Mouse (Mus musculus): Measurements from ENCODE around the gene Edf1. TPM values are rescaled to one million over a fixed set of nuclear protein-coding genes. Genes with fewer than 3 reads are reported as not detected.
A peak's percentile ranks its signal among the peaks of the same experiment; 100 is the strongest.

Gene Edf1
- polyA plus RNA-seq, 1 experiment from 2014 or later = 330 TPM

DNA sequence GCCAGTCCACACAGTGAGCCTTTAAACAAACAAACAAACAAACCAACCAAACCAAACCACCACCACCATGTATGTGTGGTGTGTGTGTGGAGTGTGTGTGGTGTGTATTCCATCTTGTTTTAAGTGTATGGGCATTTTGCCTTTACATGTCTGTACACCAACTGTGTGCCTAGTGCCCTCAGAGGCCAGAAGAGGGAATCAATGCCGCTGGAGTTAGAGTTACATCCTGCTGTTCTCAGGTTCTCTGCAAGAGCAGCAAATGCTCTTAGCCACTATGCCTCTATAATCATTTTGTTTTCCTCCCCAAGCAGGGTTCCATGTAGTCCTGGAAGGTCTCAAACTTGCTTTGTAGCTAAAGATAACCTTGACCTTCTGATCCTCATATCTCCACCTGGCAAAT, 1.4 kb upstream of the Edf1 start:
- H3K4me3 ChIP-seq (ENCODE audit: low read depth, low read length) = no peak overlapping the region
- H3K36me3 ChIP-seq (ENCODE audit: control insufficient read depth, insufficient read depth, low read length) = peaks cover 8% of the 10 kb centered on the region; the same call in 1 of the 2 replicates
- H3K27me3 ChIP-seq (ENCODE audit: control insufficient read depth, insufficient read depth, low read length) = no peaks in the 10 kb centered on the region
- H3K27ac ChIP-seq (replicated peaks; ENCODE audit: low read depth, low read length) = no peak overlapping the region; the same call in 1 of the 2 replicates
- H3K9me3 ChIP-seq (ENCODE audit: control insufficient read depth, low read length) = no peaks in the 10 kb centered on the region
- 68% methylated on average over 1 of the region's 1 CpGs for WGBS
- no peak overlapping the region for H3K4me2 ChIP-seq (ENCODE audit: low read depth, severe bottlenecking)
- no peak for ATAC-seq (ENCODE audit: insufficient number of reproducible peaks, low FRiP score, low TSS enrichment, low read depth)
- H3K9ac ChIP-seq (ENCODE audit: low read length) = no peak overlapping the region
- no peak for DNase-seq (ENCODE audit: low spot score)
- peaks cover 10% of the 10 kb centered on the region for H3K4me1 ChIP-seq (ENCODE audit: control insufficient read depth, insufficient read depth, low read length)

DNA sequence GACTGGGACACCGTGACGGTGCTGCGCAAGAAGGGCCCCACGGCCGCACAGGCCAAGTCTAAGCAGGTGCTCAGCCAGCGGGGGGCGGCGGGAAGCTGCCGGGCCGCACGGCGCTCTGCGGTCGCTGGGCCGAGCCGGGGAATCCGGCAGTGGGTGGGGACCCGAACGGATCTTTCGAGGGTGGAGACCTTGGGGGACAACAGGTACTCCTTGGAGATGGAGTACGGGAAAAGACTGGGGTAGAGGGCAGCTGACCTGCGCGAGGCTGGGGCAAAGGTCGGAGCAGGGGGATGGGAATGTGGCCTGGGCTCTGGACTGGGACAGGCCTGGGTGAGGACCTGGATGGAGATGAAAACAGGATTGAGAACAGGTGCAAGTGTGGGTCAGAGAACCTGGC, 315 bp downstream of the Edf1 start:
- WGBS = under 1% methylated on average over 24 of the region's 24 CpGs
- Histone ChIP-seq H3K9ac (ENCODE audit: low read length) (peak overlapping the region; percentile 93), H3K4me3 (ENCODE audit: low read depth, low read length) (peak overlapping the region; percentile 98), H3K36me3 (ENCODE audit: control insufficient read depth, insufficient read depth, low read length) (peaks cover 16% of the 10 kb centered on the region), H3K4me2 (ENCODE audit: low read depth, severe bottlenecking) (peak overlapping the region; percentile 93), H3K4me1 (ENCODE audit: control insufficient read depth, insufficient read depth, low read length) (peaks cover 10% of the 10 kb centered on the region), H3K27ac (replicated peaks; ENCODE audit: low read depth, low read length) (peak overlapping the region; percentile 33; the same call in 1 of the 2 replicates), H3K9me3 (ENCODE audit: control insufficient read depth, low read length) (no peaks in the 10 kb centered on the region), H3K27me3 (ENCODE audit: control insufficient read depth, insufficient read depth, low read length) (no peaks in the 10 kb centered on the region)
- ATAC-seq (ENCODE audit: insufficient number of reproducible peaks, low FRiP score, low TSS enrichment, low read depth) = no peak; the same call in 1 of the 2 replicates
- no peak for DNase-seq (ENCODE audit: low spot score)

DNA sequence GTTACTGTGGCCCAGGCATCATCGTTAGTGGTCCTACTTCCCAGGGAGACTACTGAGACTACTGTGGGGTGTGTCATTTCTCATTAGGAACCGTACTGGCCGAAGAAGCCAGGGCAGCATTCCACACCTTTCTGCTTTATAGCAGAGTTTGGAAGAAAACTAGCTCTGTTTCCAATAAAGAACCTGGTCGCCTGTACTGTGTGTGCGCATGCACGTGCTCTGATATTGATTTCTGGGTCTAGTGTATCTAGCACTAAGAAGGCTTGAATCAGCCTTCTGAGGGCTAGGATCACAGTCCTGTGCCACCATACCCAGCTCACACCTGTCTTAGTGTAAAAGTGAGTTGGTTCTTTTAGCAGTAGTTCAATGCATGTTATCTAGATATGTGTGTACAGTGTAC, 1.1 kb downstream of the Edf1 start:
- Histone ChIP-seq H3K27me3 (ENCODE audit: control insufficient read depth, insufficient read depth, low read length) (no peaks in the 10 kb centered on the region), H3K4me2 (ENCODE audit: low read depth, severe bottlenecking) (peak overlapping the region; percentile 93), H3K27ac (replicated peaks; ENCODE audit: low read depth, low read length) (no peak overlapping the region), H3K36me3 (ENCODE audit: control insufficient read depth, insufficient read depth, low read length) (peaks cover 22% of the 10 kb centered on the region), H3K9ac (ENCODE audit: low read length) (peak overlapping the region; percentile 93; the same call in 1 of the 2 replicates), H3K9me3 (ENCODE audit: control insufficient read depth, low read length) (no peaks in the 10 kb centered on the region), H3K4me3 (ENCODE audit: low read depth, low read length) (peak overlapping the region; percentile 98), H3K4me1 (ENCODE audit: control insufficient read depth, insufficient read depth, low read length) (peaks cover 10% of the 10 kb centered on the region)
- DNase-seq (ENCODE audit: low spot score) = no peak
- WGBS = 55% methylated on average over 6 of the region's 6 CpGs
- ATAC-seq (ENCODE audit: insufficient number of reproducible peaks, low FRiP score, low TSS enrichment, low read depth) = no peak

DNA sequence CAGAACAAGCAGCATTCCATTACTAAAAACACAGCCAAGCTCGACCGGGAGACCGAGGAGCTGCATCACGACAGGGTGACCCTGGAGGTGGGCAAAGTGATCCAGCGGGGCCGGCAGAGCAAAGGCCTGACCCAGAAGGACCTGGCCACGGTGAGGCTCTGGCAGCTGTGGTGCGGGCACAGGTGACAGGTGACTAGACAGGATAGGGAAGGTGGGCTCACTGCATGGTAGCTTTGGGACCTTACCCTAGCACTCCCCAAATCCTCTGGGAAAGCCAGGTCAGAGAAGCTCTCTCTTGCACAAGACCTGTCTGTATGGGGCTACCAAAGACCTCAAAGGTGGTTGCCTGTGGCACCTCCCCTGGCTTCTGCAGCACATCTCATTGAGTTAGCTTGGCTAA, 2.9 kb downstream of the Edf1 start:
- ATAC-seq (ENCODE audit: insufficient number of reproducible peaks, low FRiP score, low TSS enrichment, low read depth) = no peak
- H3K9ac ChIP-seq (ENCODE audit: low read length) = no peak overlapping the region
- WGBS = 85% methylated on average over 8 of the region's 8 CpGs
- no peaks in the 10 kb centered on the region for H3K27me3 ChIP-seq (ENCODE audit: control insufficient read depth, insufficient read depth, low read length)
- peaks cover 26% of the 10 kb centered on the region for H3K36me3 ChIP-seq (ENCODE audit: control insufficient read depth, insufficient read depth, low read length)
- no peak for DNase-seq (ENCODE audit: low spot score)
- H3K4me1 ChIP-seq (ENCODE audit: control insufficient read depth, insufficient read depth, low read length) = peaks cover 10% of the 10 kb centered on the region
- no peak overlapping the region for H3K4me2 ChIP-seq (ENCODE audit: low read depth, severe bottlenecking)
- no peak overlapping the region for H3K27ac ChIP-seq (replicated peaks; ENCODE audit: low read depth, low read length)
- no peaks in the 10 kb centered on the region for H3K9me3 ChIP-seq (ENCODE audit: control insufficient read depth, low read length)
- no peak overlapping the region for H3K4me3 ChIP-seq (ENCODE audit: low read depth, low read length)

DNA sequence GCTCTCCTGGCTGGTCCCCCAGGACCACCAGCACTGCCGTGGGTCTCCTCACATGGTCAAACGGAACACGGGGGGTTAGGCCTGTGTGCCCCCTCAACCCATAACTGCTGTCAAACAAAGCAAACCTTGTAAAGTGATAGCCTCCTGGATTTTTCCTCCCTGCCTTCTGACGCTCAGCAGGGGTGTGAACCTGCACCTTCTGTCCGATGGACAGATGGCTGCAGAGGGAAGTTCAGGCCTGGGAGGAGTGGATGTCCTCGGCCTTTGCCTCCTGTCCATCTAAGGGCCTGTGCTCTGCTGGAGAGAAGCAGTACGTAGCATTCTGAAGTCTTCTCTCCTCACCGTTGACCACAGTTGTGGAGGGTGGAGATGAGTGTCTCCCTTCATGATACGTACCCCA, 4.3 kb downstream of the Edf1 start:
- Histone ChIP-seq H3K9me3 (ENCODE audit: control insufficient read depth, low read length) (no peaks in the 10 kb centered on the region), H3K4me3 (ENCODE audit: low read depth, low read length) (no peak overlapping the region), H3K36me3 (ENCODE audit: control insufficient read depth, insufficient read depth, low read length) (peaks cover 26% of the 10 kb centered on the region), H3K9ac (ENCODE audit: low read length) (no peak overlapping the region), H3K27me3 (ENCODE audit: control insufficient read depth, insufficient read depth, low read length) (no peaks in the 10 kb centered on the region), H3K27ac (replicated peaks; ENCODE audit: low read depth, low read length) (no peak overlapping the region), H3K4me1 (ENCODE audit: control insufficient read depth, insufficient read depth, low read length) (peaks cover 10% of the 10 kb centered on the region), H3K4me2 (ENCODE audit: low read depth, severe bottlenecking) (no peak overlapping the region)
- ATAC-seq (ENCODE audit: insufficient number of reproducible peaks, low FRiP score, low TSS enrichment, low read depth) (no peak), DNase-seq (ENCODE audit: low spot score) (no peak)
- 83% methylated on average over 9 of the region's 9 CpGs for WGBS

DNA sequence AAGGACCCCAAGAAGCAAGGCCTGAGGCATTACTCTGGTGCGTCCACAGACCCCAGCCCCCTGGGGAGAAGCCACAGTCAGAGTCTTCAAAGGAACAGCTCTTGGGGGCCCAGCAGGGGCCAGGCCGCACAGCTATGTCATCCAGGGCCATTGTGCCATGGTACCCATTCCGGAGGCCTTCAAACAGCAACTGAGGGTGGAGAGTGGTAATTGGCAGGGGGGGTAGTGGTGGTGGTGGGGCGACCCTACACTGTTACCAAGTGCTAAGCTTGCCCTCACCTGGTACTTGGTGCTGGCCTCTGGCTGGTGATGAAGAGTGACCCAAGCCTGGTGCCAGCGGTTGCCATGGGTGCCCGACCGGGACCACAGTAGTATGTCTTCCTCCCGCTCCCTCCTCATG, 8.1 kb downstream of the Edf1 start:
- H3K4me3 ChIP-seq (ENCODE audit: low read depth, low read length) = no peak overlapping the region
- peaks cover 24% of the 10 kb centered on the region for H3K36me3 ChIP-seq (ENCODE audit: control insufficient read depth, insufficient read depth, low read length)
- no peaks in the 10 kb centered on the region for H3K4me1 ChIP-seq (ENCODE audit: control insufficient read depth, insufficient read depth, low read length)
- H3K27ac ChIP-seq (replicated peaks; ENCODE audit: low read depth, low read length) = no peak overlapping the region
- H3K9me3 ChIP-seq (ENCODE audit: control insufficient read depth, low read length) = no peaks in the 10 kb centered on the region
- H3K9ac ChIP-seq (ENCODE audit: low read length) = no peak overlapping the region
- no peaks in the 10 kb centered on the region for H3K27me3 ChIP-seq (ENCODE audit: control insufficient read depth, insufficient read depth, low read length)
- no peak overlapping the region for H3K4me2 ChIP-seq (ENCODE audit: low read depth, severe bottlenecking)
- ATAC-seq (ENCODE audit: insufficient number of reproducible peaks, low FRiP score, low TSS enrichment, low read depth) = no peak
- no peak for DNase-seq (ENCODE audit: low spot score)
- WGBS = 88% methylated on average over 8 of the region's 8 CpGs

DNA sequence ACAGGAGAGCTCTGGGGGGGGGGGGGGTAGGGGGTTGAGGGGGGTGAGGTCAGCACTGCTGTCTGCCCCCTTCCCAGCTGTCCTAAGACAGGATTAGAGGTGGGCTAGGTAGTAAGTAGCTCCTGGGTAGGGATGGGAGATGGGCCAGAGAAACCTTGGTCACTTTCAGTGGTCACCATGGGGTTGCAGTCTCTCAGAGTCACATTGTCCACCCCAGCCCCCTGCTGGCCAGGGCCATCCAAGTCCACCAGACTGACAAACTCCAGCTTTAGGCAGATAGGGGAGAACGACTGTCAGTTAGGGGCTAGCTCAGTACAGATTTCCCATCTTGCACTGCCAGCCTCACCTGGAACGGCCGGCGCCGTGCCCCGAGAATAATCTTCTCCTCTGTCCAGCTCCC, 8.9 kb downstream of the Edf1 start:
- DNase-seq (ENCODE audit: low spot score) (no peak), ATAC-seq (ENCODE audit: insufficient number of reproducible peaks, low FRiP score, low TSS enrichment, low read depth) (no peak)
- Histone ChIP-seq H3K27me3 (ENCODE audit: control insufficient read depth, insufficient read depth, low read length) (no peaks in the 10 kb centered on the region), H3K9ac (ENCODE audit: low read length) (no peak overlapping the region), H3K36me3 (ENCODE audit: control insufficient read depth, insufficient read depth, low read length) (peaks cover 18% of the 10 kb centered on the region), H3K4me1 (ENCODE audit: control insufficient read depth, insufficient read depth, low read length) (no peaks in the 10 kb centered on the region), H3K4me2 (ENCODE audit: low read depth, severe bottlenecking) (no peak overlapping the region), H3K4me3 (ENCODE audit: low read depth, low read length) (no peak overlapping the region), H3K9me3 (ENCODE audit: control insufficient read depth, low read length) (no peaks in the 10 kb centered on the region), H3K27ac (replicated peaks; ENCODE audit: low read depth, low read length) (no peak overlapping the region)
- WGBS = 89% methylated on average over 6 of the region's 6 CpGs

DNA sequence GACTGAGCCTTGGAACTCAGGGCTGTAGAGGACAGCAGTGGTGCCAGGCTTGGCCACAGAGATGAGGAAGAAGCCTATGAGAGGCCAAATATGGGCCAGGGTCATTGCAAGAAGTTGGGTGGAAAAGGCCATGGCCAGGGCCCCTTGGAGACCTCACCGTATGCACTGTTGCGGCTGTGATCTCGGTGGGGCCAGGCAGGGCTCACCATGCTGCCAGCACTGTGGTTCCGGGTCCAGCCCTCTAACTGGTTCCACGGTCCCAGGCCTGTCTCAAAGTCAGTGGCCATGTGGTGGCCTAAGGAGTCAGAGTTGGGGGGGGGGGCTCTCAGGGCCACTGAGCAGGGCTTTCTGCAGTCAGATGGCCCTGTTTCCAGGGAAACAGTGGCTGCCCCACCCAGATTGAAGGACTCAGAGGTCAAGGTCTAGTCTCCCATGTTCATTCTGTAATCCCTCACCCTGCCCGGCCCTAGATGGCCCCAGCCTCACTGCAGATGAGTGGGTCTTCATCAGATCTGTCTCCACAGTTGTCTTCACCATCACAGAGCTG, 10.9 kb downstream of the Edf1 start:
- Histone ChIP-seq H3K27ac (replicated peaks; ENCODE audit: low read depth, low read length) (no peak overlapping the region), H3K4me1 (ENCODE audit: control insufficient read depth, insufficient read depth, low read length) (no peaks in the 10 kb centered on the region), H3K36me3 (ENCODE audit: control insufficient read depth, insufficient read depth, low read length) (peaks cover 9% of the 10 kb centered on the region), H3K9ac (ENCODE audit: low read length) (no peak overlapping the region), H3K27me3 (ENCODE audit: control insufficient read depth, insufficient read depth, low read length) (no peaks in the 10 kb centered on the region), H3K9me3 (ENCODE audit: control insufficient read depth, low read length) (no peaks in the 10 kb centered on the region), H3K4me2 (ENCODE audit: low read depth, severe bottlenecking) (no peak overlapping the region), H3K4me3 (ENCODE audit: low read depth, low read length) (no peak overlapping the region)
- DNase-seq (ENCODE audit: low spot score) (no peak), ATAC-seq (ENCODE audit: insufficient number of reproducible peaks, low FRiP score, low TSS enrichment, low read depth) (no peak)
- WGBS = 92% methylated on average over 6 of the region's 6 CpGs

DNA sequence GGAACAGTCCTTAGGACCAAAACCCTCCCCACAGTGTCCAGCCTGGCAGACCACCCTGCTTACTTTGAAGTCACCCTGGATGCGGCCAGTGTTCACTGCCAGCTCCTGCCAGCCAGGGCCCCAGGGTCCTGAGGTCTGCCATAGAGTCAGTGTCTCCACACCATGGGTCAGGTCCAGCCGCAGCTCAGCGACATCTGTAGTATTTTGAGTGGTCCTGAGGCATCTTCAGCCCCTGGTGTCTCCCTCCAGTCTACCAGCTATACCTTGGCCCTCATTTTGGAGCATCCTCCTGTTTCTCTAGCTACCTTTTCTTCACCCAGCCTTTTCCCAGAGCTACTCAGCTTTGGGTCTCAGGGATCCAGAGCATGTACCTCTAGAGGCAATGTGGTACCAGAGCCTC, 11.7 kb downstream of the Edf1 start:
- no peak overlapping the region for H3K27ac ChIP-seq (replicated peaks; ENCODE audit: low read depth, low read length)
- H3K36me3 ChIP-seq (ENCODE audit: control insufficient read depth, insufficient read depth, low read length) = peaks cover 5% of the 10 kb centered on the region; the same call in 1 of the 2 replicates
- ATAC-seq (ENCODE audit: insufficient number of reproducible peaks, low FRiP score, low TSS enrichment, low read depth) = no peak
- no peaks in the 10 kb centered on the region for H3K9me3 ChIP-seq (ENCODE audit: control insufficient read depth, low read length)
- WGBS = 90% methylated on average over 3 of the region's 3 CpGs
- DNase-seq (ENCODE audit: low spot score) = no peak
- no peaks in the 10 kb centered on the region for H3K27me3 ChIP-seq (ENCODE audit: control insufficient read depth, insufficient read depth, low read length)
- no peak overlapping the region for H3K4me2 ChIP-seq (ENCODE audit: low read depth, severe bottlenecking)
- no peaks in the 10 kb centered on the region for H3K4me1 ChIP-seq (ENCODE audit: control insufficient read depth, insufficient read depth, low read length)
- no peak overlapping the region for H3K9ac ChIP-seq (ENCODE audit: low read length)
- H3K4me3 ChIP-seq (ENCODE audit: low read depth, low read length) = no peak overlapping the region

Measured in limb, embryonic 11.5 days (tissue).